Mouse (Mus musculus) left cerebral cortex, adult 18-20 months (tissue): ENCODE measurements around the gene Thbs3. TPM values are rescaled to one million over a fixed set of nuclear protein-coding genes. Genes with fewer than 3 reads are reported as not detected.
"Not testable (repeated sequence)": the region's sequence is repeated elsewhere in the genome, so short reads cannot be mapped to it uniquely, and the experiment has no call there.

Source experiments
- DNase-seq, 2 experiments: peaks; one replicate each; pipeline ENCODE4 v3.0.0; 2021 to 2022; ENCODE audit warnings: low spot score in 2 of 2, mixed read lengths in 1 of 2
- total RNA-seq, 2 experiments: library from RNA; stranded (reverse); gene quantifications; 2 replicates each; pipeline ENCODE4 v1.2.3; 2021

Thbs3 gene
- total RNA-seq, 2 experiments from 2014 or later: 16.0 to 19.4 TPM

GRCm38 (mm10) chr3:89195979-89196877 is 18.8 kb upstream of the Thbs3 start:
- DNase-seq: peak; percentile 78 to 82

DNA sequence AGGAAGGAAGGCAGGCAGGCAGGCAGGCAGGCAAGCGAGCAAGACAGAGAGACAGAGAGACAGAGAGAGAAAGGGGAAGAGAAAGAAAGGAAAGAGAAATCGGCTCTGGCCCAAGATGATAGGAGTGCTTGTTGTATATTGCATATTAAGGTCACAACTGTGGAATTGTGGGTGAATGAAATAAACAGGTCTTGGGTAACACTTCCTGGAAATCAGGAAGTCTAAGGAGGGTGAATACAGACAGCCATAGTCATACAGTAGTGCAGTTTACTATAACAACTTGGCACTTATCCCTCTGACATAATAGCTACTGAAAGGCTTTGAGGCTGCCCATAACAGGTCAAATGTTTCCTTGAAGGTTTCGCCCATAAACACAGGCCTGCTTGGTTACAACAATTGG is 15.1 kb upstream of the Thbs3 start:
- no peak for DNase-seq

DNA sequence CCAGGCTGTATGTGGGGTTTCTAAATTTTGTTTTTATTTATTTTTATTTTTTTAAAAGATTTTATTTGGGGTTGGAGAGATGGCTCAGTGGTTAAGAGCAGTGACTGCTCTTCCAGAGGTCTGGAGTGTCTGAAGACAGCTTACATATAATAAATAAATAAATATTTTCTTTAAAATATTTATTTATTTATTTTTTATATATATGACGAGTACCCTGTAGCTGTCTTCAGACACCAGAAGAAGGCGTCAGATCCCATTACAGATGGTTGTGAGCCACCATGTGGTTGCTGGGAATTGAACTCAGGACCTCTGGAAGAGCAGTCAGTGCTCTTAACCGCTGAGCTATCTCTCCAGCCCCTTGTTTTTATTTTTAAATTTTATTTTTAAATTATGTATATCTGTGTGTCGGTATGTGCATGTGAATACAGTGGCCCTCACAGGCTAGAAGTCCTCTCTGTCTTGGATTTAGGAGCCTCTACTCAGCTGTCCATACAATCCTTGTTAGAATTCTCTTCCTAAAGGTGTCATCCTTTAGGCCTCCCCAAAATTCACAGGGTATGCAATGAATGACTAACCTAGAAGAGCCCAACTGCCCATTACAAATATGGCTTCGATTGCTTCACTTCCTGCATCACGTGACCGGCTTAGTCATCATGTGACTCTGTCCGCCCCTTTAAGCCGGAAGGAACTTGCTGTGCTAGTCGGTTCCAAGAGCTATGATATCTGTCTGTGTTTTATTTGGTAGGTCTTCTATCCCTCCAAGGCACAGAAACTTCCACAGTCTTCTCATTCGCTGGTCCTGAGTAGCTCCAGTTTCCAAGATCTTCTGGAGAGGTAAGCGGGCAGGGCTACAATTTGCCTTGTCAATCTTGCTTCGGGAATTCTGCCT is 12.5 kb upstream of the Thbs3 start, which contains the start of gene Gba:
Gene Gba, plus strand, starts transcription at position 676 of the 889 bp plus-strand sequence.
- DNase-seq: peak; percentile 87 to 88

DNA sequence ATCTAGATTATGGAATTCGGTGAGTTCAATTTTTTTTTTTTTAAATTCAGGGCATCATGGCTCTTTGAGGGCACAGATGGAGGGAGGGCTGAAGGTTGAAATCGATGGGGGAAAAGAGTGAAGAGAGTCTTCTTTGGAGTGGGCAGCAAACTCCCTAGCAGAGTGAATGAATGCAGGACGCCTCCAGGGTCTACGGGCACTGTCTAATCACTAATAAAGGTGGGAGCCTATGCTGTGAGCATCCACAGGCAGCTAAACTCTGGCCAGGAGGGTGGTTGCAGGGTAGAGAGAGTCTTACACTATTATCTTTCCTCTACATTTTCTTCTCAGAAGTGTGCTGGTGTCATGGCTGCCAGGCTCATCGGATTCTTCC is 11.9 kb upstream of the Thbs3 start:
- no peak for DNase-seq

GRCm38 (mm10) chr3:89206079-89206478 is 8.9 kb upstream of the Thbs3 start:
- DNase-seq: no peak

DNA sequence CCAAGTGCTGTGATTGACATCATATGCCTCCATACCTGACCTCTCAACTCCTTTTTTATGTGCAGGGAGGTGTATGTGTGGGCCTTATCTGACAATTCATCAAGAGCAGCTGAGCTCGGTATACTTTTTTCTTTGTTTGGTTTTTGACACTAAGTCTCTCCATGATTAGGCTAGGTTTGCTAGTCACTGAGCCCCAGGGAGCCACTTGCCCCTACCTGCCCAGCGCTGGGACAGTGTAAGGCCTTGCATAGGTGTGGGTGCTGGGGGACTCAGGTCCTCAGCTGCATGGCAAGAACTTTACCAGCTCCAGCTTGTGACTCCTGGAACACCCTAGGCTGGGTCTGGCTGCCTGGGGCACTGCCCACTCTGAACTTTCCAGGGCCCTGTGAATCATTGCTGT is 8.3 kb upstream of the Thbs3 start:
- no peak for DNase-seq

- no peak for DNase-seq
Measured at GRCm38 (mm10) chr3:89208075-89208657, 6.8 kb upstream of the Thbs3 start.

DNA sequence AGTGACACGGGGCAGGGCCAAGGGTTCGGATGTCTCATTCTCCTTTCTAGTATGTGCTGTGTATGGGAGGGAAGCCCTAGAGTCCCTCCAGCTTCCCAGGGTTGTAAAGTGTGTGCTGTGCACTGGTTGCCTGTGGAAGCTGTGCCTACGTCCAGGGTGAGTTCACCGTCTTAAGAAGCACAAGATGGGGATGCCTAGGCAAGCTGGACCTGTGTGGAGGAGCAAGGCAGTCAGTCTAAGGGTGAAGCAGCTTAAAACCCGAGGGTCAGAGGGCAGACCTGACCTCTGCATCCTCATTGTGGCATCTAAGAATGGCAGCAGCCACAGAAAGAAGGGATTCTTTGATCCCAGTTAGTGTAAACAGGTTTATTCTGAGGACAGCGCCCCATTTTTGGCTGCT is 6.2 kb upstream of the Thbs3 start:
- DNase-seq: no peak

DNA sequence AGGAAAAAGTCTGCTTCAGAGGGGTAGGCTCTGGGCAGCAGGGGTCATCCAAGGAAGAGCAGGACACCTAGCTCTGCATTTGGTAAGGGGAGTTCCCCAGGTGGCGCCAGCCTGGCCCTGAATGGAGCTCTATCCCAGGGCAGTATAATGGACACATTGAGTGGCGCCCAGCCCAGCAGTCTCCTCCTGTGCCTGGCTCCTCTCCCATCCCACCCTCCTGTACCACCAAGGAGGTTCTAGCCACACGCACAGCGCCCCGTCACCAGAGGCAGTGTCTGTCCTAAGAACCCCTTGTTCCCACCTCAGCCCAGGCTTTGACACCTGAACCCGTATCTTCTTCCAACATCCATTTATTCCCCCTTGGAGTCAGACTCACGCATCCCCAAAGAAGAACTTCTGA is 5.2 kb upstream of the Thbs3 start:
- no peak for DNase-seq

DNA sequence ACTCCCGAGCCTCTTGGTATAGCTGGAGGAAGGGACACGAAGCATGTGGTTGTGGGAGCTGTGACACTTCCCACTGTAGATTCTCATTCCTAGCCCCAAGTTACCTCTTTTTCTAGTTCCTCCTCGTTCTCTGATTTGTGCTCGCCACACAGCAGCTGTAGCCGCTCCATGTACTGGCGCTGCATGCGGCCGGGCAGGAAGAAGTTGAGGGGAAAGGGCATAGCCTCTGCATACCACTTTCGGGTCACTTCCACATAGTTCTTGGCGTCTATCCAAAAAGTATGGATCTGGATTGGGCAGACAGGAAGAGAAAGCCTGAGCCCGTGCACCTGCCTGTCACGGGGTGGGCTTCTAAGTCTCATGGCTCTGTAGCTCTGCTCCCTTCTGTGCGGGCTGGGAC is 4.8 kb upstream of the Thbs3 start:
- no peak for DNase-seq

GRCm38 (mm10) chr3:89210731-89211130 is 4.2 kb upstream of the Thbs3 start:
- DNase-seq: no peak

DNA sequence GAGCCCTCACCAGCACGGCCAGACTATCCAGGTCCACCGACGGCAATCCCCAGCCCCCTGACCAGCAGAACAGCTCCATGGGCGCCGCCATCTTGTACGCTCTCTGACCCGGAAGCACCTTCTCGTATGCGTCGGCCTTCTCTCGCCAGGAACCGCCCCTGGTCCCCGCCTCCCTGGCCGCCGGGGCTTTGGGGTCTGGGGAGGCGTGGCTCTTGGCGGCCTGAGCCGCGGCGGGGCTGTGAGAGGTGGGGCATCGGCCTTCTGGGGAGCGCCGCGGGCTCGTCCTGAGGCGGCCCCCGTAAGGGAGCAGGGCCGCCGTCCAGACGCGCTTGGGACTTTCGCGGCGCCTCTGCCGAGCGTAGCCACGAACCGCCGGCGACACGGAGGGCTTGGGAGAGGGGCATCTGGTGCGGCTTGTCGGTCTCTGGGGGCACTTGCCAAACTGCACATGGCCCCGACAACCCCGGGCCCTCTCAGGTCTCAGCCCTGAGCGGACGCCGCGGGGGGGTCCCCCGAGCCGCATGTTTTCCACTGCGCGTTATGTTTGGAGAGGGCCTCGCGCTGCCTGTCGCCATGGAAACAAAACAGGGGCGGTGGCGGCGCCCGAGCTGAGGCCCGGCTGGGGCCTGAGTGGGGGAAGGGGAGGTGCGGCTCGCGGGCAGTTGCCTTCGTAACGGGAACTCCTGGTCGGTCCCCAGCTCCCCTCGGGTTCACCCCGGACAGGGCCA is 1.0 kb upstream of the Thbs3 start:
- DNase-seq: peak; percentile 92 to 93

GRCm38 (mm10) chr3:89215853-89216252 is 873 bp downstream of the Thbs3 start:
- peak; percentile 89 to 90 for DNase-seq

DNA sequence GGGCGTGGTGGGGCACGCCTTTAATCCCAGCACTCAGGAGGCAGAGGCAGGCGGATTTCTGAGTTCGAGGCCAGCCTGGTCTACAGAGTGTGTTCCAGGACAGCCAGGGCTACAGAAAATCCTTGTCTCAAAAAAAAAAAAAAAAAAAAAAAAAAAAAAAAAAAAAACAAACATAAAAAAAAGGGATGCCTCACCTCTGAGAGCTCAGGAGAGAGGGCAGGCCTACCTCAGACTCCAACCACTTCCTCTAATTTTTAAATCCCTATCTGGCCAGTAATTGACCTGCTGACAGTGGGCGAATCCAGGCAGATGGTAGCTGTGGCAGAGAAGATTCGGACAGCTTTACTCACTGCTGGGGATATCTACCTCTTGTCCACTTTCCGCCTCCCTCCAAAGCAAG is 1.4 kb downstream of the Thbs3 start:
- not testable (repeated sequence) for DNase-seq

DNA sequence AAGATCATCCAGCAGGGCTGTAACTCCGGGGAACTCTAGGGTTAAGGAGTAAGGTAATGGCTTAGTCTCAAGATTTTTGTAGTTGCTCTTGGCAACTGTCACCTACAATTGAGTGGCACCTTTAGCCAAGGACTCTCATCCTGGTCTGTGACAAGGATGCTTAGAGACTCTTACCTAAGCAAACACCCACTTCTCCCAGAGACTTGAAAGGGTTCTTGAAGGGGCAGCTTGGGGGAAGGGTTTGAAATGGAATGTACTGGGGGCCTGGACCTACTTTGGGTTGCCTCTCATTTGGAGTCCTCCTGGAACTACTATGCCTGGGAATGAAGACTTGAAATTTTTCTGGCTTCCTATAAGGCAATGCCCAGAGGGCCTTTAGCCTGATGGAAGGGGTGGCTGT is 3.3 kb downstream of the Thbs3 start:
- no peak for DNase-seq

DNA sequence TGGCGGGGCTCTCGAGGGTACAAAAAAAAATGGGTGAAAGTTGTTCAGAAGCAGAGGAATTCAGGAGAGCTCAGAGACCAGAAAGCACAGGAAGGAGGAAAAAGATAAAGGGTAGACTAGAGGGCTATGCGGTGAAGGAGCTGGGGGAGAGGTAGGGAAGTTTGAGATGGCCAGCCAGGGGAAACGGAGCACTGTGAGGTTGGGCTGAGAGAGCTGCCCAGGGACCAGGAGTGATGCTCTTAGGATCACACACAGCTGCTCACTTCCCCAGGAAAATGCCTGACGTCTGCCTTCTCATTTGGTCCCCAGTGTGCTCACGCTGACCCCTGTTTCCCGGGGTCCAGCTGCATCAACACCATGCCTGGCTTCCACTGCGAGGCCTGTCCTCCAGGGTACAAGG is 4.6 kb downstream of the Thbs3 start:
- no peak for DNase-seq

DNA sequence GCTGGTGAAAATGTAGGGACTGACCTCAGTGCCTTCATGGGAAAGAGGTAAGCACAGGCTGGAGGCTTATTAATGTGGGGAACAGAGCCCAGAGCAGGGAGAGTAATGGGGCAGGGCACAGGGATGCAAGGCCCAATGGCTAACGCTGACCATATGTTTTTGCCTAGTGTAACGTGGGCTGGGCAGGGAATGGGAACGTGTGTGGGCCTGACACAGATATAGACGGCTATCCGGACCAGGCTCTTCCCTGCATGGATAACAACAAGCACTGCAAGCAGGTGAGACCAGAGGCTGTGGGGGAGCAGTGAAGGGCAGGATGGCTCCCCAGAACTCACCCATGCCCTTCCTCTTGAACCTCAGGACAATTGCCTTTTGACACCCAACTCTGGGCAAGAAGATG is 6.2 kb downstream of the Thbs3 start:
- DNase-seq: no peak

GRCm38 (mm10) chr3:89224796-89225195 is 9.8 kb downstream of the Thbs3 start:
- no peak for DNase-seq

- DNase-seq: no peak
Measured at GRCm38 (mm10) chr3:89225321-89225815, 10.4 kb downstream of the Thbs3 start.

DNA sequence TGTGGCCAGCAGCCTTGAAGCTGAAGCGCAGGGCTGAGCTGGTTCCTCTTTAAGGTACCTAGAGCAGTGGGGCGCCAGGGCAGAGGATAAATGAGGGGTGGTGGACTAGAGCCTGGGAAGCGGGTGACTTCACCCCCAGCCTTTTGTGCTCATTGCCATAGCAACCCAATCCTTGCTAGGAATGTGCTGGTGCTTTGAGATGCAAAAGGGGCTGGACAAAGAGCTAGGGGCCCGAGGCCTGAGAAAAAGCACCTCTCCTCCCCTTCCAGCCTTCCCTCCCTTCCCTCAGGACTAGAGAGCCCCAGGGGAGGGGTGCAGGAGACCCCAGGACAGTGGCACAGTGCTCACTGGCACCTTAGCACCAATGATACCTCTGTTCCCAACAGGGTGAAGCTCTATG is 10.9 kb downstream of the Thbs3 start:
- no peak for DNase-seq

DNA sequence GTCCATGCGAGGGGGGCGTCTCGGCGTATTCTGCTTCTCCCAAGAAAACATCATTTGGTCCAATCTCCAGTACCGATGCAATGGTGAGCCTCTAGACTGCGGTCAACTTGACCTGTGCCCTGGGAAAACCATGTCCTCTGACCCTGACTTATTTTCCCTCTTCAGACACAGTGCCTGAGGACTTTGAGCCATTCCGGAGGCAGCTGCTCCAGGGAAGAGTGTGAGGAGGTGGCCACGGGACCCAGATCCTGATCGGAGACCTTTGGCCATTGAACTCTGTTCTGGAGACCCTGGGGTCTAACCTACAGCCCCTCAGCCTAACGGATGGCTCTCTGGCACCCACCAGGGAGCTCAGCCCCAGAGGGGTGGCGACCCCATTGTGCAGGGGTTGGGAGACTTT is 11.4 kb downstream of the Thbs3 start:
- DNase-seq: no peak
